Mouse (Mus musculus): Measurements from ENCODE around the gene Agpat2. TPM values are rescaled to one million over a fixed set of nuclear protein-coding genes. Genes with fewer than 3 reads are reported as not detected.

Agpat2 gene
- total RNA-seq (2015) (47.8 and 50.3 TPM in 2 replicates), total RNA-seq (2017) (43.5 and 52.3 TPM in 2 replicates)

- ATAC-seq (replicated peaks; ENCODE audit: poor library complexity), result peak; percentile 60
These were observed at the start of gene Agpat2 for GRCm38 (mm10) chr2:26603720-26604671. TSS of gene Agpat2 (minus strand) at chr2:26604417.

- peak; percentile 99 for ATAC-seq (replicated peaks; ENCODE audit: poor library complexity)
These were observed 42.6 kb upstream of the Agpat2 start for GRCm38 (mm10) chr2:26646643-26647293.

- peak; percentile 35 for ATAC-seq (replicated peaks; ENCODE audit: poor library complexity)
These were observed 39.7 kb upstream of the Agpat2 start for GRCm38 (mm10) chr2:26643942-26644341.

- no peak for ATAC-seq (replicated peaks; ENCODE audit: poor library complexity)
These were observed 36.9 kb upstream of the Agpat2 start for GRCm38 (mm10) chr2:26641006-26641647.

GRCm38 (mm10) chr2:26639838-26640830, 35.9 kb upstream of the Agpat2 start:
- peak; percentile 77 for ATAC-seq (replicated peaks; ENCODE audit: poor library complexity)

DNA sequence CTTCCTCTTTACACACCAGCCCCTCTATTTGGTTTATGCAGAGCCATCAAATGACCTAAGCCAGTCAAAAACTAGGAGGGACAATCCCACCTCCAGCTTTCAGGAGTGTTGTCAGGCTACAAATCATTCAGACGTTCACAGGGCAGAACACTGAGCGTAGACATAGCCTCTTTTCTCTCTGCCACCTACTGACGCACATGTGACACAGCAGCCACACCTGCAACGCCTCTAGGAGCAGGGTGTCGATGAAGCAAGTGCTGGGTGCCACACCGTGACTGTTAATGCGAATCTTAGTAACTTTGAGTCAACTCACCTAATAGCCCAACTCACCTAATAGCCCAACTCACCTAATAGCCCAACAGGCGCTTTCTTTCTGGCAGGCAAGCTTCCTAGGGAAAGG, 34.9 kb upstream of the Agpat2 start:
- ATAC-seq (replicated peaks; ENCODE audit: poor library complexity), result peak; percentile 18; the same call in 1 of the 2 replicates

- ATAC-seq (replicated peaks; ENCODE audit: poor library complexity), result no peak
These were observed 34.4 kb upstream of the Agpat2 start for GRCm38 (mm10) chr2:26638572-26638971.

- no peak for ATAC-seq (replicated peaks; ENCODE audit: poor library complexity)
These were observed 33.8 kb upstream of the Agpat2 start for GRCm38 (mm10) chr2:26638039-26638438.

- no peak for ATAC-seq (replicated peaks; ENCODE audit: poor library complexity)
These were observed 33.2 kb upstream of the Agpat2 start for GRCm38 (mm10) chr2:26637316-26637932.

GRCm38 (mm10) chr2:26636325-26636635, 32.1 kb upstream of the Agpat2 start:
- ATAC-seq (replicated peaks; ENCODE audit: poor library complexity), result no peak

- no peak for ATAC-seq (replicated peaks; ENCODE audit: poor library complexity)
These were observed 31.5 kb upstream of the Agpat2 start for GRCm38 (mm10) chr2:26635489-26636324.

GRCm38 (mm10) chr2:26634629-26635488, 30.6 kb upstream of the Agpat2 start:
- peak; percentile 33 for ATAC-seq (replicated peaks; ENCODE audit: poor library complexity)

- ATAC-seq (replicated peaks; ENCODE audit: poor library complexity), result no peak
These were observed 29.8 kb upstream of the Agpat2 start for GRCm38 (mm10) chr2:26633953-26634530.

DNA sequence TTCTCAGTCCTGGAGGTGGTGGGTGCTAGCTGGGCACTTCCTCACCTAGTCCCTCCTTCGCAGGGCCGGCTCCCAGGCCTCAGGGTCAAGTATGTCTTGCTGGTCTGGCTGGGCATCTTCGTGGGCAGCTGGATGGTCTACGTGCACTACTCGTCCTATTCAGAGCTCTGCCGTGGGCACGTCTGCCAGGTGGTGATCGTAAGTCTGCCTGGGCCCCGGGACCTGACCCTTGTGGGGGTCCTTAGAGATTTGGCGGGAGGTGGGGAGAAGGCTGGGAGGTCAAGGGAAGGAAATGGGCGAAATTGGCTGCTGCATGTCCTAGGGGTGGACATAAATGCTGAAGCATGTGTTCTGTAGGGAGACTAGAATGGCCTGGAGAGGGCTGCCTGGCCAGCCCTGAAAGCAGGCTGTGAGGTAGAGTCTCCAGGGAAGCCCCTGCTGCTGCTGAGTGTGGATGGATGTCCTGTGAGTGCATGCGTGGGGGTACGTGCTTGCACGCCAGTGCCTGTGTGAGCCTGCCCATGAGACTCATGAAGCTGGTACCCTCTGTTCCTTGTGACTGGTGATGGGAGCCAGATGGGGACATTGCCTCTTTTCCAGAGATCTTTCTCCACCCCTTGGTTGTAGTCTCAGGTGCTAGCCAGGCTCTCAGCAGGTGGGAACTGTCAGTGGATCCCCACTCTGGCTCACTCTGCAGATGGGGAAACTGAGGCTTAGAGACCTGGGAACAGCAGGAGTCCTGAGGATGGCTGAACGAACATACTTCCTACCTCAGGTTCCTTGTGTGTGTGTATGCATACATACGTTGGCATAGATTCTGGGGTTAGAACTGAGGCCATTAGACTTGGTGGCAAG, 28.6 kb upstream of the Agpat2 start:
- ATAC-seq (replicated peaks; ENCODE audit: poor library complexity), result no peak

DNA sequence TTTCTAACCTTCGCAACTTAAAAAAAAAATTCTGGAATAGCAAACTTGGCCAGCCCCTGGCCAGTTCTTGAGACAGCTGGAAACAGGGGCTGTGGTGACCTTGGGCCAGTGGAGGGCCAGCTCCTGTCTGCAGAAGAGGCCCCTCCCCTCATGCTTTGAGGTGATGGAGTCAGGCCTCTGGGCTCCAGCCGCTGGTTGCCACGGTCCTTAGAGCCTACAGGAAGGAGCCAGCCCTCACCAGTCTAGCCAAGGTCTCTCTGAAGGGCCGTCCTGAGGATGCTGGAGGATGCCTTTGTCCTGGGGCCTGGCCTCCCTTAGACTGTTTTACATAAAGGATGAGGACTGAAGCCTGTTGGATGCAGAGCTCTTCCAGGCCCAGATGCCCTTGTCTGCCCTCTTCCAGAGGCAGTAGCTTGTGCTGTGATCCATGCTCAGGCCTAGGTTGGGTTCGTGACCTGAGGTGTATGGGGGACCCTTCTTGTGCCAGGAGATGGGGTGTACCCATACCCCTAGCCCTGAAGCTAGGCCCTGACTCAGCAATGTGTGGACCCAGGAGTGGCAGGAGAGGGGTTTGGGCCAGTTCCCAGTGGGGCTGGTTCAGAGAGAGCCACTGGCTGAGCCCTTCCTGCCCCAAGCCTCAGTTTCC, 24.7 kb upstream of the Agpat2 start:
- no peak for ATAC-seq (replicated peaks; ENCODE audit: poor library complexity)

All from megakaryocyte progenitor cell, adult 5-6 weeks (primary cell).